Mouse (Mus musculus): ENCODE data around the gene Ccdc175.

DNA sequence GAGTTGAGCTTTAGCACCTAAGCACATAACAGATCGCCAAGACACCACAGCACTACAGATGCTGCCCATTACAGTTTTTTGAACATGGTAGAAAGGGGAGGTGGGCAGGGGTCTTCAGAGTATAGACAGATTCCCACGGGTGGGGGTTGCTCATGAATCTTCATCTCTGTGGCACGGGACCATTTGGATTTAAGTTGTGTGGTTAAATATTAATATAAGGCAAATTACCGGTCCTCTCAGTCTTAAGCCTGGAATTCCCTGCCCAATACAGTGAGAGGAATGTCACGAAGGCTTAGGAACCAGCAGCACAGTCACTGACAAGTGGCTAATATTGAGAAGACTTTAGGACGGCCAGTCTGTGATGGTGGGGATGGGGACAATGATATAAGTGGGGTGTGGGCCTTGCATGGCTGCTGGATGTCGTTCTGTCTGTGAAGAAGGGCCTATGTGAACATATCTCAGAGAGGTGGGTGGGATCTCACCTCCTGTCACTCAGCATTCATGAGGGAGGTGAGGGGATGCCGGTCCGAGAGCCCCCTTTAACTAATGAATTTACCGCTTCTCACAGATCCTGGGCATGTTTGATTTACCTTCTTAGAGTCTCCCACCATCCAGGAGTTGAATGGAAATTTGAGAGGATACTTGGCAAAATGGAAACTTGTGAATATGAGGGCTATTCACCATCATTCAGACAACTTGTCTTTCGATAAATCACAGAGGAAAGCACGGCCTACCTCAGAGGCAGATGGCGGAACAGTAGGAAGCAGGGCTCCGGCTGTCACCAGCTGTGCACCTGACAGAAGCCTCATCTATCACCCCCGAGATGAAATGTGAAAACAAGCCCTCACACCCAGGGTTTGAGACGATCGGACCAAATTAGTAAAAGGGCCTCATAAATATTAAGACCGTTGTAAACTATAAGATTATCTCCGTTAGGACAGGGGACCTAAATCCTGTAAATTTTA lies 48.3 kb upstream of the Ccdc175 start:
- TF ChIP-seq CTCF (IDR thresholded peaks at IDR 0.05) (no peak), EP300 (IDR thresholded peaks at IDR 0.05) (no peak)

Data from lung, postnatal 0 days (tissue).